Mouse (Mus musculus) megakaryocyte, embryonic 14.5 days (primary cell): ENCODE results near the gene 5031439G07Rik.
"Not testable (repeated sequence)": the region's sequence is repeated elsewhere in the genome, so short reads cannot be mapped to it uniquely, and the experiment has no call there.

Source experiments
- FLI1 ChIP-seq: IDR thresholded peaks from 2 replicates; pipeline ENCODE4 v1.6.1; 2012; ENCODE audit warnings: low read length, inconsistent platforms, mixed read lengths
- GATA1 ChIP-seq: IDR thresholded peaks from 3 replicates; pipeline ENCODE4 v1.6.1; 2012; ENCODE audit warnings: mixed read lengths, low read length, inconsistent platforms, borderline replicate concordance

DNA sequence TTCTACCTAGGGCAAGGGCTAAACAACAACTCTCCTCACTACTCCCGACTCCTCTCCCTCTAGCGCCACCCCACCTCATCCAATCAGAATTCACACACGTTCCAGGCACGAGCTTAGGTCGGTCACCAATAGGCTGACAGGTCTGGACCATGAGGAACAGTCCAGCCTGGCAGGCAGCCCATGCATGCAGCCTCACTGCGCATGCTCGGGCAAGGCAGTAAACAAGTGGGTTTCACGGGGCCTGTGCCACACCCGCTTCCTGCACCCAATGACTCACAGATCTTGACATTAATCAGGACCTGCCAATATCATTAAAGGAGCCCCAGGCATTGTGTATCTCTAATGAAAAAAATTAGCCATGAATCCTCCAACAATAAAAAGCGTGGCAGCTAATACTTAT is 92.1 kb downstream of the 5031439G07Rik start:
- TF ChIP-seq GATA1, FLI1: not testable (repeated sequence)
